Mouse (Mus musculus) limb, embryonic 15.5 days (tissue): ENCODE results near the gene Alpk1. TPM values are rescaled to one million over a fixed set of nuclear protein-coding genes. Genes with fewer than 3 reads are reported as not detected.

Experiments
- ATAC-seq: fragments of 200-750 bp; cut with Nextera tagmentation; 2 replicates; pipeline ENCODE4 v1.8.0; 2017; ENCODE audit warnings: low read depth, moderate TSS enrichment; ENCODE audit not compliant: insufficient number of reproducible peaks, low FRiP score, low TSS enrichment
- H3K27ac ChIP-seq: fragments of 300-500 bp; sonication (generic); 2 replicates; pipeline ENCODE4 v1.5.1; 2015; ENCODE audit warnings: moderate library complexity, mild to moderate bottlenecking, inconsistent platforms
- H3K27me3 ChIP-seq: fragments of 300-500 bp; sonication (generic); 2 replicates; pipeline ENCODE4 v1.6.1; 2015; ENCODE audit warnings: inconsistent platforms
- H3K36me3 ChIP-seq: fragments of 300-500 bp; sonication (generic); 2 replicates; pipeline ENCODE4 v1.6.1; 2015; ENCODE audit warnings: inconsistent platforms
- H3K4me1 ChIP-seq: fragments of 300-500 bp; sonication (generic); 2 replicates; pipeline ENCODE4 v1.6.1; 2015; ENCODE audit warnings: inconsistent platforms
- H3K4me2 ChIP-seq: fragments of 300-500 bp; sonication (generic); 2 replicates; pipeline ENCODE4 v1.6.1; 2015; ENCODE audit warnings: mild to moderate bottlenecking, inconsistent platforms
- H3K4me3 ChIP-seq: fragments of 300-500 bp; sonication (generic); 2 replicates; pipeline ENCODE4 v1.5.1; 2015; ENCODE audit warnings: mild to moderate bottlenecking, inconsistent platforms
- H3K9ac ChIP-seq: fragments of 300-500 bp; sonication (generic); 2 replicates; pipeline ENCODE4 v1.6.1; 2015; ENCODE audit warnings: inconsistent platforms
- H3K9me3 ChIP-seq: fragments of 300-500 bp; sonication (generic); 2 replicates; pipeline ENCODE4 v1.6.1; 2016; ENCODE audit warnings: inconsistent platforms
- WGBS: fragments of 180-500 bp; shearing (Covaris S2); methylation state at CpG from one replicate; pipeline ENCODE4 v1.1.7; 2015; 5-methylcytosine and 5-hydroxymethylcytosine counted together
- polyA plus RNA-seq: library from polyadenylated mRNA; unstranded; fragments of >200 nt; fragmentation: Nextera tagmentation; extraction: Ambion mirVana; gene quantifications from 2 replicates; pipeline ENCODE4 v1.2.1, GENCODE M21; 2015

Gene Alpk1
- polyA plus RNA-seq, 1 experiment from 2014 or later = 1.5 TPM

- H3K27ac ChIP-seq = no peak overlapping the region
- H3K9me3 ChIP-seq = no peaks in the 10 kb centered on the region
- H3K4me2 ChIP-seq = no peak overlapping the region
- ATAC-seq = no peak
- no peak overlapping the region for H3K4me3 ChIP-seq
- H3K4me1 ChIP-seq = peaks cover 40% of the 10 kb centered on the region
- H3K27me3 ChIP-seq = peaks cover 91% of the 10 kb centered on the region
- WGBS = 1% methylated on average over 10 of the region's 10 CpGs
- no peaks in the 10 kb centered on the region for H3K36me3 ChIP-seq
- H3K9ac ChIP-seq = no peak overlapping the region
Measured at GRCm38 (mm10) chr3:127631582-127631981, 148.7 kb downstream of the Alpk1 start.

- H3K27me3 ChIP-seq = peaks cover 94% of the 10 kb centered on the region
- no peak overlapping the region for H3K4me3 ChIP-seq
- no peaks in the 10 kb centered on the region for H3K36me3 ChIP-seq
- peaks cover 42% of the 10 kb centered on the region for H3K4me1 ChIP-seq
- no peak overlapping the region for H3K27ac ChIP-seq
- no peak overlapping the region for H3K4me2 ChIP-seq
- H3K9ac ChIP-seq = no peak overlapping the region
- H3K9me3 ChIP-seq = no peaks in the 10 kb centered on the region
- WGBS = 6% methylated on average over 17 of the region's 17 CpGs
- ATAC-seq = no peak
Measured at GRCm38 (mm10) chr3:127630735-127631372, 149.5 kb downstream of the Alpk1 start.

- Histone ChIP-seq H3K9ac (no peak overlapping the region), H3K27ac (no peak overlapping the region), H3K4me2 (no peak overlapping the region), H3K4me3 (no peak overlapping the region), H3K4me1 (peaks cover 46% of the 10 kb centered on the region), H3K27me3 (peaks cover 96% of the 10 kb centered on the region), H3K36me3 (no peaks in the 10 kb centered on the region), H3K9me3 (no peaks in the 10 kb centered on the region)
- no peak for ATAC-seq
- 7% methylated on average over 1 of the region's 1 CpGs for WGBS
Measured at GRCm38 (mm10) chr3:127630190-127630589, 150.1 kb downstream of the Alpk1 start.

- Histone ChIP-seq H3K9ac (no peak overlapping the region), H3K4me2 (0 out of 2 replicates have a peak overlapping the region, but pooled peaks have one; percentile 10), H3K27ac (no peak overlapping the region), H3K9me3 (no peaks in the 10 kb centered on the region), H3K4me1 (peaks cover 36% of the 10 kb centered on the region), H3K27me3 (peaks cover 94% of the 10 kb centered on the region), H3K36me3 (no peaks in the 10 kb centered on the region), H3K4me3 (peak overlapping the region; percentile 14; the same call in 1 of the 2 replicates)
- ATAC-seq = no peak
- 2% methylated on average over 37 of the region's 37 CpGs for WGBS
Measured at GRCm38 (mm10) chr3:127628311-127629184, 151.8 kb downstream of the Alpk1 start.

- Histone ChIP-seq H3K4me3 (peak overlapping the region; percentile 14; the same call in 1 of the 2 replicates), H3K4me2 (0 out of 2 replicates have a peak overlapping the region, but pooled peaks have one; percentile 10), H3K9ac (no peak overlapping the region), H3K27ac (no peak overlapping the region), H3K4me1 (peaks cover 30% of the 10 kb centered on the region), H3K36me3 (no peaks in the 10 kb centered on the region), H3K9me3 (no peaks in the 10 kb centered on the region), H3K27me3 (peaks cover 89% of the 10 kb centered on the region)
- no peak for ATAC-seq
- under 1% methylated on average over 9 of the region's 9 CpGs for WGBS
Measured at GRCm38 (mm10) chr3:127627956-127628310, 152.4 kb downstream of the Alpk1 start.

GRCm38 (mm10) chr3:127627151-127627955 is 153.0 kb downstream of the Alpk1 start:
- Histone ChIP-seq H3K36me3 (no peaks in the 10 kb centered on the region), H3K27ac (no peak overlapping the region), H3K9ac (no peak overlapping the region), H3K9me3 (no peaks in the 10 kb centered on the region), H3K4me3 (no peak overlapping the region), H3K4me2 (no peak overlapping the region), H3K27me3 (peaks cover 83% of the 10 kb centered on the region), H3K4me1 (peaks cover 24% of the 10 kb centered on the region)
- WGBS = 2% methylated on average over 28 of the region's 28 CpGs
- no peak for ATAC-seq

GRCm38 (mm10) chr3:127626524-127626923 is 153.8 kb downstream of the Alpk1 start:
- no peak overlapping the region for H3K4me3 ChIP-seq
- H3K27me3 ChIP-seq = peaks cover 74% of the 10 kb centered on the region
- no peak overlapping the region for H3K9ac ChIP-seq
- peaks cover 21% of the 10 kb centered on the region for H3K4me1 ChIP-seq
- no peak for ATAC-seq
- no peak overlapping the region for H3K4me2 ChIP-seq
- H3K27ac ChIP-seq = no peak overlapping the region
- 9% methylated on average over 3 of the region's 3 CpGs for WGBS
- H3K36me3 ChIP-seq = no peaks in the 10 kb centered on the region
- no peaks in the 10 kb centered on the region for H3K9me3 ChIP-seq

GRCm38 (mm10) chr3:127625701-127626399 is 154.5 kb downstream of the Alpk1 start:
- Histone ChIP-seq H3K4me1 (peaks cover 21% of the 10 kb centered on the region), H3K36me3 (no peaks in the 10 kb centered on the region), H3K9me3 (no peaks in the 10 kb centered on the region), H3K27ac (no peak overlapping the region), H3K4me2 (peak overlapping the region; percentile 75), H3K4me3 (peak overlapping the region; percentile 43), H3K9ac (no peak overlapping the region), H3K27me3 (peaks cover 68% of the 10 kb centered on the region)
- 1% methylated on average over 28 of the region's 28 CpGs for WGBS
- no peak for ATAC-seq

GRCm38 (mm10) chr3:127625296-127625695 is 155.0 kb downstream of the Alpk1 start:
- Histone ChIP-seq H3K27me3 (peaks cover 63% of the 10 kb centered on the region), H3K9me3 (no peaks in the 10 kb centered on the region), H3K4me2 (peak overlapping the region; percentile 75), H3K36me3 (no peaks in the 10 kb centered on the region), H3K9ac (no peak overlapping the region), H3K27ac (no peak overlapping the region), H3K4me1 (peaks cover 21% of the 10 kb centered on the region), H3K4me3 (peak overlapping the region; percentile 43)
- no peak for ATAC-seq
- under 1% methylated on average over 36 of the region's 36 CpGs for WGBS
